Mouse (Mus musculus) frontal cortex, postnatal 10 days (tissue): ENCODE measurements around the gene Wdpcp.
"Not testable (repeated sequence)": the region's sequence is repeated elsewhere in the genome, so short reads cannot be mapped to it uniquely, and the experiment has no call there.

Experiments
- DNase-seq, 2 experiments: peaks; one replicate each; pipeline ENCODE4 v3.0.0; 2022; ENCODE audit warnings: low spot score in 2 of 2, mixed read lengths in 1 of 2

Gene Wdpcp

GRCm38 (mm10) chr11:21571700-21572381, at the start of gene Wdpcp, which contains the start of gene Mdh1:
TSS of gene Wdpcp (plus strand) at chr11:21572235.
TSS of gene Mdh1 (minus strand) at chr11:21572367.
- DNase-seq, result peak; percentile 97

- DNase-seq, result no peak
Measured at GRCm38 (mm10) chr11:21528676-21529394, 43.2 kb upstream of the Wdpcp start.

GRCm38 (mm10) chr11:21530856-21531255, 41.2 kb upstream of the Wdpcp start:
- not testable (repeated sequence) for DNase-seq

- no peak for DNase-seq
Measured at GRCm38 (mm10) chr11:21540072-21540471, 32.0 kb upstream of the Wdpcp start.

GRCm38 (mm10) chr11:21540622-21541021, 31.4 kb upstream of the Wdpcp start:
- DNase-seq, result no peak

DNA sequence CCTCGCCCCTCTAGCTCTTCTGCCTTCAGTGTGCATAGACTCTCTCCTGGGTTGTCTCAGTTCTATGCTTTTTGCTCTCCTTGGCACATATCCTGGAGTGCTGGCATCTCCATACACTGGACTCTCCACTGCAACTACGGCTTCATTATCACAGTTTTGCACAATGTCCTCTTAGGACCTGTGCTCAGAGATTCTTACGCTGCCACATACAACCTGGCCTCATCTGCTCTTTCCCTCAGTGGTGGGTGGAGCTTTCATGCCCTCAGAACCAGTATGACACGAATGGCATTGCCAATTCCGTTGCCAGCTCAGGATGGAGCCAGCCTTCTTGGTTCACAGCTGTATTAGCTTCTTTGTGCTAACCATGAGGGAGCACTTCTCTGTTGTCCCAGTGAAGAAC, 29.3 kb upstream of the Wdpcp start:
- no peak for DNase-seq

GRCm38 (mm10) chr11:21545021-21545420, 27.0 kb upstream of the Wdpcp start:
- DNase-seq, result no peak

- DNase-seq, result no peak
Measured at GRCm38 (mm10) chr11:21545951-21546350, 26.1 kb upstream of the Wdpcp start.

DNA sequence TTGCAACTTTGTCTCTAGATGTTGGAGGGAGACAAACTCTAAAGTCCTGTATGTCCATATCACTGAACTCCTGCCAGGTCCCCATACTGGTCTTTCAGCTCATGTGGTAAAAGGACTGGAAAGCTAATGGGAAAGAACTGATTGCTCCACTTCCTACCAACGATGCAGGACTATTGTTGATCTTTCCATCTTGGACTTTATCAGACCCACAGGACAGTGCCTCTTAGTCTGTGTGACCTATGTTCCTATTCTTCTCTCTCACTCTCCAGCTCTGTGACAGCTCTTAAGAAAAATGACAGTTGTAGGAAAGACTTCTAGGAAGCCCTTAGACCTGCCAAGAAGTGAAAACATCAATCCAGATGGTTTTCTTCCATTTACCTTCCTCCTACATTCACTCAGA, 25.4 kb upstream of the Wdpcp start:
- no peak for DNase-seq

GRCm38 (mm10) chr11:21547518-21547917, 24.5 kb upstream of the Wdpcp start:
- DNase-seq, result no peak

- DNase-seq, result no peak
Measured at GRCm38 (mm10) chr11:21549052-21549451, 23.0 kb upstream of the Wdpcp start.

- DNase-seq, result no peak
Measured at GRCm38 (mm10) chr11:21549754-21550153, 22.3 kb upstream of the Wdpcp start.

DNA sequence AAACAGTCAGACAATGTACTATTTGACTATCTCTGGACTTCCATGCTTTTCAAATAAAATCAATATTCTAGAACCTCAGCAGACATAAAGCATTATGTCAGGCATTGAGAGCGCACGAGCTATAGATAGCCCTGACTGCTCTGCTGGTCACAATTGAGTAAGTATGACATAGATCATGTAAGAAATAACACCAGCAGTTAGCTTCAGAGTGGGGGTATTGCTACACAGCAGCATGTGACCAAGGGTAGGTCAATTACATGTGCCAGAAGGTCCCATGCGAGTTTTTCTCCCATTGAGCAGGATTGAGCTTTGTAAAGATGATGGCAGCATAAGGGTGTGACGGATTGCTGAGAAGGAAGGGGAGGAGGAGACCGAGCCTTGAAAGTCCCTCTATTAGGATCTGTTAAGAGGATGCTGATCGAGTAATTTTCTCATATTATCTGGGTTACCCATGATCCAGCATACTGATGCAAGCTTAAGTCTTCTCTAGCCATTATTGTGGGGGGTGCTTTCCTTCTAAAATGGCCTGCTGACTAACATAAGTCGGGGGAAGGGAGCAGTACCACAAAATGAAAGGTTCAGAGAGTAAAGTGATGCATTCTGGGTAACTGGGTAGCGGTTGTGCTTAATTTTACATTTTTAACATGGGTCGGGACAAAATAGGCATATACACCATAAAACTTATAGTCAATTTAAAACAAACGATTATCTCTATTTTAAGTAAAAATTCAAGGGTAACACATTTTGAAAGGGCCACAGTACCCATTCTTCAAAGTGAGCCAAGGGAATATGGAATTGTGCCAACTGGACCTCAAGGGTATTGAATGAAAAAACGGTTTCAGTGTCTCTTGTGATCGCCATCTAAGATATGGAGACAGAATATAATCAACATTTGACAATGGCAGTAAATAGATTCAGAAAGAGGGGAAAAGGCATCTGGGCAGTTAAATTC, 21.5 kb upstream of the Wdpcp start:
- no peak for DNase-seq

DNA sequence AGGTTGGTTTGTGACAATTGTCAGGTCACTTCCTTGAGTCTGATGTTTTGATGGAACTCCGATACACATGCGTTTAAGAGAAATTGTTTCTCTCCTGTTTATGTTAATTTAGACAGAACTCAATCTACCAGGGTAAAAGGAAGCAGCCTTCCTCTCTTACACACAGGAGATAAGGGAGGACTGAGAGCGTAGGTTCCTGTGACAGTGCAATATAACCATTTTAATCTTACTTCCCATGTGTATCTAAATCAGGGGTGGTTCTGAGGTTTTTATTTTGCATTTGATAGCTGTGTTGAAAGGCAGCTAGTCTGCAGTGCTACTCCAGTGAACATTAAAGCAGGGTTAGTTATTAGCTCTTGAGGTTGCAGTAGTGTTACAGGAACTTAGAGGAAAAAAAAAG, 20.0 kb upstream of the Wdpcp start:
- no peak for DNase-seq

DNA sequence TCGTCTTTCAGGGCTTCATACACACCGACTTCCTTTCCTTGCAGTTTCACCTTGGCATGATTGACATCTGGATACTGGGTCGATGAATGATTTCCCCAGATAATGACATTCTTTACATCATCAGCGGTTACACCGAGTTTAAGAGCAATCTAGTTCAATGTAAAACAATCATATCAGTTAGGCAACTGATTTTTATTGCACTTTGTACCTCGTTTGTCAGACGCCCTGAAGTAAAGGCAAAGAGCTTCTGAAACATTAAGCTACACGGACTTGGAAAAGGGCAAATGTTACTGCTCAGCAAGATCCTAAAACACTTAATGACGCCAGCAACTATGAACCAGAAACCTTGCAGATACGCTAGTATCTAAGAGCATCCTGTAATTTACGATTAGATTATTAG, 12.3 kb upstream of the Wdpcp start:
- no peak for DNase-seq

GRCm38 (mm10) chr11:21561347-21561746, 10.7 kb upstream of the Wdpcp start:
- DNase-seq, result no peak

- no peak for DNase-seq
Measured at GRCm38 (mm10) chr11:21563617-21564325, 8.3 kb upstream of the Wdpcp start.

DNA sequence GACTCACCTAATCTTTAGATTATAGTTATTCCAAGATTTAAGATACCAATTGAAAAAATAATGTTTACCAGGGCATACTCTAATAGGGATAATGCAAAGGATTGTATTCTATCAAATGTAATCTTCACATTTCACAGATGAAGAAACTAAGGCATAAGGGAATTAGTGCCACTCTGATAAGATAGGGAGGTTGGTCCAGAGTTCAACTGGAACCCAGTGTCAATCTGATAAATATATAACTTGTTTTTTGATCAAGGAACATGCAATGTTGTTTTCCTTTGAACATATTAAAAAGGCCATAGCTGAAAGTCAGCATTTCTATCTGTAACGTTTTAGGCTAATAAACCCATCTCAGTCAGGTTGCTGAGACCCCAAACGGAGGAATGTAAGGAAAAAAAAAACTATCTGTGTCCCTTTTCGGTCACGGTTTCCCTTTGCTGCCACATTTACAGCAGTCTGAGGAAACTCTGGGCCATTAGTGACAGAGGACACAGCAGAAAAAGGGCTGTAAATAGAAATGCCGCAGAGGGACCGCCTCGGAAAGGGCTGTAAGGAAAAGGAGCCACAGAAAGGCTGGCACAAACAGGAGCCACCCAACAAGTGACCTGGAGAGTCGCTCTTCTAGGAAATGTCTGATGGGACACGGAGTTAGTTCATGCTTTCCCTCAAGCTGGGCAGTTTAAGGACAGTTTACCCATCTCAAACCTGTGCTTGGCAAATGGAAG, 7.2 kb upstream of the Wdpcp start:
- no peak for DNase-seq

GRCm38 (mm10) chr11:21566934-21567333, 5.1 kb upstream of the Wdpcp start:
- DNase-seq, result no peak

DNA sequence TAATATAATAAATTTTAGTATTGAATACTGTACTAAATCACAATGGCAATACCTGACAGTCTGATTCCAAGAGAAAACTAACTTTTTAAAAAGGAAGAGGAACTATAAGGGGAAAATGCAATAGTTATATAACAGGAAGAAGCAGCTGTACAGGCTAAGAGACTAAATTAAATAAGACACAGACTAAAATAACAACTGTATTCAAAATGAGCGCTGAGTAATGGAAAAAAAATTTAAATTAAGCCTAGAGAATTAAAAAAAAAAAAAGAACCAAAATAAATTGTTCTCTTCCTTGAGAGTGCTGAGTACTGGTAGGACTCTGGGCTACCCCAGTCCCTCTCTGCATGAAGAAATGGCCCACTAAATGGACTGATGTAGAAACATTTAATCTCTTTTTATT, 4.3 kb upstream of the Wdpcp start:
- DNase-seq, result no peak

DNA sequence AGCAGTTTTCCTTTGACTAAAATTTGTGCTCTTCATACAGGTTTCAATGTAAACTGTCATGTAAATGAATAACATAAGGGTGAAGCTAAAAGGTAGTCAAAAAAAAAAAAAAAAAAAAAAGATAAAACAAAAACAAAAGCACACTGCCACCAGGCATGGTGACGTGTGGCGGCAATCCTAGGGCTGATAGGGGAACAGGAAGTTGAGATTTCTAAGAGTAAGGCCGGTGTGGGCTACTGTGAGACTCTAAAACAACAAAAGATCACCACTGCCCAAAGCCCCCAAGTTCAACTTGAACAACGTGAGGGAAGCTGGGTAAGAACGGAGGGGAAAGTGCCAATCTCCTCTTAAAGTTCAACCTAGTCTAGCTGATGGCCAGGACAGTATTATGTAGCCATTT, 3.0 kb upstream of the Wdpcp start:
- DNase-seq, result no peak
